Mouse (Mus musculus): ENCODE data around the gene Rps26. TPM values are rescaled to one million over a fixed set of nuclear protein-coding genes. Genes with fewer than 3 reads are reported as not detected.

Gene Rps26
- polyA plus RNA-seq, 1 experiment from 2014 or later = 624 TPM

GRCm38 (mm10) chr10:128663441-128664220 is 37.1 kb upstream of the Rps26 start:
- no peaks in the 10 kb centered on the region for H3K36me3 ChIP-seq (ENCODE audit: control insufficient read depth, insufficient read depth, low read length)
- H3K9ac ChIP-seq (ENCODE audit: low read depth, low read length) = no peak overlapping the region
- no peaks in the 10 kb centered on the region for H3K4me1 ChIP-seq (ENCODE audit: control insufficient read depth, insufficient read depth, low read length)
- no peak overlapping the region for H3K4me2 ChIP-seq (ENCODE audit: low read depth, low read length)
- H3K27ac ChIP-seq (ENCODE audit: low read length) = no peak overlapping the region
- H3K4me3 ChIP-seq (ENCODE audit: low read length) = no peak overlapping the region
- ATAC-seq = no peak
- no peaks in the 10 kb centered on the region for H3K27me3 ChIP-seq (replicated peaks; ENCODE audit: control insufficient read depth, insufficient read depth, low read length)
- H3K9me3 ChIP-seq (ENCODE audit: control insufficient read depth, low read length) = no peaks in the 10 kb centered on the region
- WGBS = 55% methylated on average over 5 of the region's 5 CpGs

DNA sequence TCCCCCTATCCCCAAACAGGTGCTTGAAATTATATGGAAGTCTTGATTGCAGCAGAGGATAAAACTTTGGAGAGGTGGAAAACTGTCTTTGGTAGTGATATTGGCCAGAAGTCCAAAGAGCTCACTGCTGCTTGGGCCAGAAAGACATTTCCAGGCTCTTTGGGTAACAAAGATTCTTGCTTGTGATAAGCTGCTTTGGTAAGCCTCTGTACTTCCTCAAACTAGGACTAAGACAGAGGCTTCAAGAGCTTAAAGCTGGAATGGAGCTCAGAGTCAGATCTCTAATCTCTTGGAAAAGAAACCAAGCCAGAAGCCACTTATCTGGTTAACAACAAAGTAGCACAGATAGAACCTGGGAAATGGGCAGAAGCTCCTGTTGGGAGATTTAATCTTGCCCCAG is 35.9 kb upstream of the Rps26 start:
- no peaks in the 10 kb centered on the region for H3K9me3 ChIP-seq (ENCODE audit: control insufficient read depth, low read length)
- no peak overlapping the region for H3K9ac ChIP-seq (ENCODE audit: low read depth, low read length)
- H3K27ac ChIP-seq (ENCODE audit: low read length) = no peak overlapping the region
- H3K4me2 ChIP-seq (ENCODE audit: low read depth, low read length) = no peak overlapping the region
- H3K4me1 ChIP-seq (ENCODE audit: control insufficient read depth, insufficient read depth, low read length) = no peaks in the 10 kb centered on the region
- no peak overlapping the region for H3K4me3 ChIP-seq (ENCODE audit: low read length)
- no peak for ATAC-seq
- no peaks in the 10 kb centered on the region for H3K27me3 ChIP-seq (replicated peaks; ENCODE audit: control insufficient read depth, insufficient read depth, low read length)
- H3K36me3 ChIP-seq (ENCODE audit: control insufficient read depth, insufficient read depth, low read length) = no peaks in the 10 kb centered on the region

DNA sequence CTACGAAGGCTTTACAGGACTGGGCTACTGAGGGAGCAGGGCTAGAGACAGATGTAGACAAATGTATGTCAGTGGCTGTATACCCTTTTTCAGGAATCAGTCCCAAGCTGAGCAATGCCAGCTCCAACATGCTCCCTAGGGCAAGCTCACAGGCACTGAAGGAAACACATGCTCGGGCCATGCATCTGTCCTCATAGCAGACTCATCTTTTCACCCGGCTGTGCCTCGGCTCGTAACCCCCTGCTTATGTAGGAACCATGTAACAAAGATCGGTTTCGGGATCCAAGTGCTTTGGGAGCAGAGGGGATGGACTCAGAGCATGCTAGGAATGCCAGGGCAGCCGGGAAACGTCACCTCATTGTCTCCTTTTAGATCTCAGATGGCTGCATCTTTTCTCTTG is 32.9 kb upstream of the Rps26 start:
- Histone ChIP-seq H3K4me3 (ENCODE audit: low read length) (no peak overlapping the region), H3K27me3 (replicated peaks; ENCODE audit: control insufficient read depth, insufficient read depth, low read length) (no peaks in the 10 kb centered on the region), H3K9me3 (ENCODE audit: control insufficient read depth, low read length) (no peaks in the 10 kb centered on the region), H3K36me3 (ENCODE audit: control insufficient read depth, insufficient read depth, low read length) (no peaks in the 10 kb centered on the region), H3K4me2 (ENCODE audit: low read depth, low read length) (no peak overlapping the region), H3K4me1 (ENCODE audit: control insufficient read depth, insufficient read depth, low read length) (peaks cover 6% of the 10 kb centered on the region; the same call in 1 of the 2 replicates), H3K9ac (ENCODE audit: low read depth, low read length) (no peak overlapping the region), H3K27ac (ENCODE audit: low read length) (no peak overlapping the region)
- 42% methylated on average over 9 of the region's 9 CpGs for WGBS
- no peak for ATAC-seq

DNA sequence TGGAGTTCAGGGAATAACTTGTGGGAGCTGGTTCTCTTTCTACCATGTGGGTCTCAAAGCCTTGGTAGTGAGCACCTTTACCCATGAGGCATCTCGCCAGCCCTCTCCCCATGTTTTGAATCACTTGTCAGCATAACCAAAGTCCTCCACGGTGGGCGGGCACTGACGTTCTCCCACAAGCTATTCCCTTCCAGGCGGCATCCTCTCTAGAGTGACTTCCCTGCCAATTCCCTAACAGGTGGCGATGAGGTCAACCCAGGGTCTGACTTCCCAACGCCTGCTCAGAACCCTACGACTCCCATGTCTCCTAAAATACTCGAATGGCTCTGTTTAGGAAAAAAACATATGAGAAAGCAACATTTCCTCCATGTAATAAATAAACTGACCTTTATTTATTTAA is 31.3 kb upstream of the Rps26 start:
- Histone ChIP-seq H3K4me3 (ENCODE audit: low read length) (no peak overlapping the region), H3K4me2 (ENCODE audit: low read depth, low read length) (no peak overlapping the region), H3K27ac (ENCODE audit: low read length) (no peak overlapping the region), H3K4me1 (ENCODE audit: control insufficient read depth, insufficient read depth, low read length) (peaks cover 6% of the 10 kb centered on the region; the same call in 1 of the 2 replicates), H3K9me3 (ENCODE audit: control insufficient read depth, low read length) (no peaks in the 10 kb centered on the region), H3K27me3 (replicated peaks; ENCODE audit: control insufficient read depth, insufficient read depth, low read length) (no peaks in the 10 kb centered on the region), H3K9ac (ENCODE audit: low read depth, low read length) (no peak overlapping the region), H3K36me3 (ENCODE audit: control insufficient read depth, insufficient read depth, low read length) (no peaks in the 10 kb centered on the region)
- ATAC-seq = no peak
- WGBS = 51% methylated on average over 9 of the region's 9 CpGs

DNA sequence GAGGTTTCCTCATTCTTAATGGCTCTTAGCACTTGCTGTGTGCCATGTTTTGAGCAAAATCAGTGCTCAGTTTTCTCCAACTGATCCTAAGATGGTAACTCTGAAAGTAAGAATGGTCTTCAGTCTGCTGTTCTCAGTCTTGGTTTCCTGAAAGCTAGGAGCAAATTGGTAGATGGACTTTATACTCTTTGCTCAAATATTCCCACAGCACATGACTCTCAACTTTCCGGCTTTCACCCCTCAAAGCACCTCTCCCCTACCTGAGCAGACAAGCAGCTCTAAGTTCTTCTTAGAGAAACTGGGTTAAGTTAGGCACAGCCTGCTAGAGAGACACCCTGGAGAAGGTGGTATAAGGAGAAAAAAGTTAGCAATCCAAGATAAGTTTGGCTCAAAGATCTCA is 30.2 kb upstream of the Rps26 start:
- no peaks in the 10 kb centered on the region for H3K27me3 ChIP-seq (replicated peaks; ENCODE audit: control insufficient read depth, insufficient read depth, low read length)
- no peak; the same call in 1 of the 2 replicates for ATAC-seq
- H3K9ac ChIP-seq (ENCODE audit: low read depth, low read length) = no peak overlapping the region
- WGBS = 54% methylated on average over 1 of the region's 1 CpGs
- H3K4me1 ChIP-seq (ENCODE audit: control insufficient read depth, insufficient read depth, low read length) = peaks cover 6% of the 10 kb centered on the region; the same call in 1 of the 2 replicates
- H3K36me3 ChIP-seq (ENCODE audit: control insufficient read depth, insufficient read depth, low read length) = no peaks in the 10 kb centered on the region
- no peak overlapping the region for H3K4me3 ChIP-seq (ENCODE audit: low read length)
- H3K9me3 ChIP-seq (ENCODE audit: control insufficient read depth, low read length) = no peaks in the 10 kb centered on the region
- no peak overlapping the region for H3K27ac ChIP-seq (ENCODE audit: low read length)
- no peak overlapping the region for H3K4me2 ChIP-seq (ENCODE audit: low read depth, low read length)

- no peaks in the 10 kb centered on the region for H3K9me3 ChIP-seq (ENCODE audit: control insufficient read depth, low read length)
- no peak overlapping the region for H3K27ac ChIP-seq (ENCODE audit: low read length)
- ATAC-seq = 0 out of 2 replicates have a peak, but pooled peaks have one; percentile 40
- H3K4me2 ChIP-seq (ENCODE audit: low read depth, low read length) = no peak overlapping the region
- H3K4me1 ChIP-seq (ENCODE audit: control insufficient read depth, insufficient read depth, low read length) = peaks cover 6% of the 10 kb centered on the region; the same call in 1 of the 2 replicates
- H3K27me3 ChIP-seq (replicated peaks; ENCODE audit: control insufficient read depth, insufficient read depth, low read length) = no peaks in the 10 kb centered on the region
- WGBS = 55% methylated on average over 3 of the region's 3 CpGs
- no peaks in the 10 kb centered on the region for H3K36me3 ChIP-seq (ENCODE audit: control insufficient read depth, insufficient read depth, low read length)
- H3K4me3 ChIP-seq (ENCODE audit: low read length) = no peak overlapping the region
- no peak overlapping the region for H3K9ac ChIP-seq (ENCODE audit: low read depth, low read length)
These were observed 28.7 kb upstream of the Rps26 start for GRCm38 (mm10) chr10:128655254-128655653.

DNA sequence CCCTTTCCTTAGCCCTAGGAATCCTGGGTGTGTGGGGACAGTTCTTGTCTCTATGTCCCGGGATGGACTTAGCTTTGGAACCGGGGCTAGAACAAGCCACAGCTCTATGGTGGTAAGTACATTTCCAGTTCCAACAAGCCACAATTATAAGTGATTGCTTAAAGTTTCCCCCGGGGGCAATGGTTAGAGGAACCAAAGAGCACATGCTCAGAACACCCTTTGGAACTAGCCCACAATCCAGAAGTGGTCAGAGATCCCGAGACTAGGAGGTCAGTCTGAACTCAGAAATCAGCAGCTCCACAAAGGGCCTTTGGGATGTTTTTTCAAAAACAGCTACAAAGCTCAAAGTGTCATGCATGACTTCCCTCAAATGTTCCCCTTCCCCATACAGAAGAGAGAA is 27.3 kb upstream of the Rps26 start:
- Histone ChIP-seq H3K4me1 (ENCODE audit: control insufficient read depth, insufficient read depth, low read length) (peaks cover 6% of the 10 kb centered on the region; the same call in 1 of the 2 replicates), H3K9ac (ENCODE audit: low read depth, low read length) (no peak overlapping the region), H3K9me3 (ENCODE audit: control insufficient read depth, low read length) (no peaks in the 10 kb centered on the region), H3K4me2 (ENCODE audit: low read depth, low read length) (no peak overlapping the region), H3K4me3 (ENCODE audit: low read length) (no peak overlapping the region), H3K27ac (ENCODE audit: low read length) (no peak overlapping the region), H3K36me3 (ENCODE audit: control insufficient read depth, insufficient read depth, low read length) (no peaks in the 10 kb centered on the region), H3K27me3 (replicated peaks; ENCODE audit: control insufficient read depth, insufficient read depth, low read length) (no peaks in the 10 kb centered on the region)
- 73% methylated on average over 4 of the region's 4 CpGs for WGBS
- ATAC-seq = no peak

DNA sequence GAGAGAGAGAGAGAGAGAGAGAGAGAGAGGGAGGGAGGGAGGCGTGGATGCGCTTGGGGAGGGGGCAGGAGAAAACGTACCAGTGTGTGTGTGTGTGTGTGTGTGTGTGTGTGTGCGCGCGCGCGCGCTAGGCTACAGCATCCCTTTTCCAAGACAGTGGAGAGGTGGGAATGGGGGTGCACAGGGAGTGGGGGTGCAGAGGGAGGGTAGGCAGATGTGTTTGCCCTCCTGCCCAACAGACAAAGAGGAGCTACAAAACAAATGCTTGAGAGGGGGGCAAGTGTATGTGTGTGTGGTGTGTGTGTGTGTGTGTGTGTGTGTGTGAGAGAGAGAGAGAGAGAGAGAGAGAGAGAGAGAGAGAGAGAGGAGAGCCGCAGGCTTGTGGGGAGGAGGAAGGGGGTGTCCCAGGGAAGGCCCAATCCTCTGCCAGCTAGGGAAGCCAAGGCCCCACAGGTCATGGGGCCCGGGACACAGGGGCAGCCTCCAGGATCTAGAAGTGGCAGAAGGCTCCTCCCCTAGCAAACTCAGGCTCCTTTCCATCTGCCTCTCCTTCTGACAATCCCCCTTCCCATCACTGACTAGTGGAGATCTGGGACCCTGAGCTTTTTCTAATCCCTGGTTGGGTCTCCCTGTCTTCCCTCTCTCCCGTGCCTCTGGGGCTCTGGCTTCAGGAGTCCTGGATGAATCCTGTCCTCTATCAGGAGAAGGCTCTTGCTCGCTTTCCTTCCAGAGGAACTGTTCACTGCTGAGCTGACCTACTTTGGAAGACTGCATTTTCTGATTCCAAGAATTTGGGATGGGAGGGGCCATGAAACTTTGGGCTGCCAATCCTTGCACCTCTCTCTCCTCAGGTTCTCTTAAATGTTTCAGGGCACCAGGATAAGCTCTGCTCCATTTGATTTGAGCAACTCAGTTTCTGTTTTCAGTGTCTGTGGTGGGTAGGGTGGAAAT is 19.9 kb upstream of the Rps26 start:
- Histone ChIP-seq H3K27ac (ENCODE audit: low read length) (no peak overlapping the region), H3K4me2 (ENCODE audit: low read depth, low read length) (peak overlapping the region; percentile 92), H3K27me3 (replicated peaks; ENCODE audit: control insufficient read depth, insufficient read depth, low read length) (no peaks in the 10 kb centered on the region), H3K4me3 (ENCODE audit: low read length) (peak overlapping the region; percentile 56), H3K36me3 (ENCODE audit: control insufficient read depth, insufficient read depth, low read length) (no peaks in the 10 kb centered on the region), H3K9ac (ENCODE audit: low read depth, low read length) (peak overlapping the region; percentile 43; the same call in 1 of the 2 replicates), H3K4me1 (ENCODE audit: control insufficient read depth, insufficient read depth, low read length) (peaks cover 7% of the 10 kb centered on the region), H3K9me3 (ENCODE audit: control insufficient read depth, low read length) (no peaks in the 10 kb centered on the region)
- peak; percentile 75 for ATAC-seq
- WGBS = 6% methylated on average over 11 of the region's 13 CpGs

All from intestine, embryonic 16.5 days (tissue).